Mouse (Mus musculus) myocyte (in vitro differentiated cells): ENCODE results near the gene 2310022A10Rik.

Source experiments
- CEBPB ChIP-seq: IDR thresholded peaks from 2 replicates; pipeline ENCODE4 v1.6.1; 2011; ENCODE audit warnings: mild to moderate bottlenecking, moderate library complexity; ENCODE audit not compliant: poor library complexity, insufficient read depth, severe bottlenecking
- POLR2A ChIP-seq: IDR thresholded peaks from one replicate; pipeline ENCODE4 v1.6.1; 2011; ENCODE audit warnings: low read depth, mild to moderate bottlenecking, control low read depth, moderate library complexity; ENCODE audit not compliant: insufficient read length
- REST ChIP-seq: IDR thresholded peaks from one replicate; pipeline ENCODE4 v1.6.1; 2011; ENCODE audit warnings: mild to moderate bottlenecking, control low read depth, moderate library complexity; ENCODE audit not compliant: insufficient read depth, insufficient read length

DNA sequence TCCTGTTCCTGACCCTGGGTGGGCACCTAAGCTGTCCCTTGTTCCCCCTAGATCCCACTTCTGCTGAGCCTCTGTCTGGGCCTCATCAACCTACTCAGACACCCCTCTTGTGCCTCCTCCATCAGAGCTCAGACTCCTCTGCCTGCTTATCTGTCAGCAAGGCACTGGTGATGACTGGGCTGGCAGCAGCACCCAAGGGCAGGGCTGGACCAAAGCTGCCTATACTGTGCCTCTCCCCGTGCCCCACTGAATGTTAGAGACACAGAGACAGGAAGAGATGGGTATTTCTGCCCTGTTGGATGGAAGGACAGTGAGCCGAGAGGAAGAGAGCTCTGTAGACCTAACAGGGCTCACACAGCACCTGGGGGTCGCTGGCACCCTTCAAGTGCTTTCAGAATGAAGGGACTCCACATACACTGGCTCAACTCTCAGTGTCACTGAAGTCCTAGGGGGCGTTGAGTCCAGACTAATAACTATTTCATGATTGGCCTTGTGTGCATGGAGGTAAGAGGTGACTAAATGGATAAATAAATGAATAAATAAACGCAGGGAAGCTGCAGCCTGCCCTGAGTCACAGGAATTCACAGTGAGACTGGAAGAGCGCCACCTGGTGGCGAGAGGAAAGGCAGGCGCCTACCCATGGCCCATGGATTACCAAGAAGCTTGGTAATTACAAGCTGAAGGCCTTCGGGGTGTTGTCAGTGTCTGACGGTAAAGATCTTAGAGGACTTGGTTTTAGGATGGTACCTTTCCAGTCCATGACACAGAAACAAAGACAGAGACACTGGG, 26.8 kb upstream of the 2310022A10Rik start:
- no peak for TF ChIP-seq POLR2A
- TF ChIP-seq REST = no peak
- no peak for TF ChIP-seq CEBPB
